14 mouse cellular contexts compared by ENCODE assay signal in the genomic region with DNA sequence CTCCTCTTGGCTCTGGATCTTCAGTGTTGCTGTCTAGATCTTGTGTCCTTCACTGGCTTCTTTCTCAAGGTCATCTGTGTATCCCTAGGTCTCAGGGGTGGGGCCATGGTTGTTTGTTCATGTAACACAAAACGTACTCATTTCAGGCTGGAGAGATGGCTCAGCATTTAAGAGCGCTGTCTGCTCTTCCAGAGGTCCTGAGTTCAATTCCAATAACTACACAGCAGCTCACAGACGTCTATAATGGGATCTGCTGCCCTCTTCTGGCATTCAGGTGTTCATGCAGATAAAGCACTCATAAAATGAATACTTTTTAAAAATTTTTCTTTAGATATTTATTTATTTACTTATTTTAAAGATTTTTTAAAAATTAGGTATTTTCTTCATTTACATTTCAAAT. TPM values are rescaled to one million over a fixed set of nuclear protein-coding genes. Genes with fewer than 3 reads are reported as not detected.
DNase-seq lines count a peak whose midpoint lies in the region; TF ChIP-seq lines count a peak whose summit lies in the region.
"Had no signal": no experiment of that assay in that cellular context is flagged by ENCODE, and none has a peak within 500 bp of the region (broad histone marks: within the 10 kb centered on the region; RNA-seq: fewer than 3 reads in every experiment).

No protein-coding gene starts in this region.

- in situ Hi-C loops in CH12.LX (cut with MboI; ENCODE audit: low pct_ligation_motif_present, low pct_unique_long_range_greater_than_20kb, low sequenced_read_pairs) = loop anchor here (5.0 kb wide), 1 partner anchor 91 kb away; the partner anchor contains the start of gene Ntn5

- no peak overlapping the region for H3K4me3 ChIP-seq in layer of hippocampus, adult 2 months
- H3K4me3 ChIP-seq in CH12.LX (replicated peaks in 1 of 3; ENCODE audit: low read depth in 2 of 3, low read length in 2 of 3, poor library complexity in 1 of 3) = no peak overlapping the region
- H3K4me3 ChIP-seq: lung, embryonic 15.5 days had no signal

- H3K36me3 ChIP-seq in CH12.LX (replicated peaks in 1 of 2; ENCODE audit: control insufficient read depth in 1 of 2, insufficient read depth in 1 of 2, low read length in 1 of 2) = peaks cover 11 to 38% of the 10 kb centered on the region in 2 experiments

- no peaks in the 10 kb centered on the region for H3K27me3 ChIP-seq in CH12.LX (replicated peaks)
- H3K27me3 ChIP-seq: lung, embryonic 15.5 days had no signal

- peaks cover 0 to 40% of the 10 kb centered on the region in 2 experiments; a peak in 3 of 4 replicates for H3K4me1 ChIP-seq in CH12.LX (ENCODE audit: control insufficient read depth in 1 of 2, insufficient read depth in 2 of 2)

- H3K79me2 ChIP-seq in CH12.LX (replicated peaks; ENCODE audit: control insufficient read depth, extremely low read depth, insufficient read depth, poor library complexity, severe bottlenecking) = no peaks in the 10 kb centered on the region

- H3K9ac ChIP-seq in CH12.LX (ENCODE audit: insufficient read depth, low read depth) = no peak overlapping the region
- H3K9ac ChIP-seq: lung, embryonic 15.5 days had no signal

- H3K4me2 ChIP-seq in CH12.LX (ENCODE audit: insufficient read depth, low read depth, poor library complexity, severe bottlenecking) = no peak overlapping the region
- H3K4me2 ChIP-seq: lung, embryonic 15.5 days had no signal

- no peak for TF ChIP-seq POLR2A in CH12.LX (IDR thresholded peaks at IDR 0.05; ENCODE audit: low read depth, low read length)

- peak; percentile 46 for DNase-seq in cerebellum, adult 9-10 months
- DNase-seq in cerebellum, adult 9-11 months = no peak
- no peak for DNase-seq in layer of hippocampus, adult 2 months (ENCODE audit: low spot score in 2 of 2)
- DNase-seq in layer of hippocampus, adult 8-10 months (ENCODE audit: low spot score in 2 of 2) = no peak
- no peak for DNase-seq in CH12.LX (ENCODE audit: extremely low read depth)
- DNase-seq in embryo, embryonic 10.5 days (ENCODE audit: low spot score) = peak; percentile 35
- DNase-seq in ovary, postnatal 36 days (ENCODE audit: low spot score) = no peak
- no peak for DNase-seq in gastrocnemius, postnatal 10 days
- DNase-seq: adrenal gland, adult 2 months; kidney, postnatal 4 days had no signal

- peak; percentile 78 for TF ChIP-seq CTCF in layer of hippocampus, adult 2 months (conservative IDR thresholded peaks at IDR 0.05)
- TF ChIP-seq CTCF in CH12.LX (conservative IDR thresholded peaks at IDR 0.05 in 1 of 2, IDR thresholded peaks at IDR 0.05 in 1 of 2; ENCODE audit: low read depth in 2 of 2, low read length in 2 of 2) = peak in 1 of 2 experiments; percentile 58; a peak in 2 of 4 replicates

- no peak overlapping the region for H3K27ac ChIP-seq in layer of hippocampus, adult 2 months
- H3K27ac ChIP-seq in CH12.LX (ENCODE audit: insufficient read depth, low read depth) = no peak overlapping the region
- H3K27ac ChIP-seq: lung, embryonic 15.5 days had no signal

- no peaks in the 10 kb centered on the region for H3K9me3 ChIP-seq in CH12.LX (replicated peaks; ENCODE audit: low read length)
- H3K9me3 ChIP-seq: lung, embryonic 15.5 days had no signal

- no peak for TF ChIP-seq EP300 in CH12.LX (IDR thresholded peaks at IDR 0.05; ENCODE audit: low read length)

- peak; percentile 23; the same call in 1 of the 2 replicates for TF ChIP-seq RAD21 in CH12.LX (IDR thresholded peaks at IDR 0.05; ENCODE audit: low read depth, low read length)

- dilution Hi-C loops in CH12.LX (cut with MboI; ENCODE audit: extremely low pct_ligation_motif_present, extremely low pct_unique_long_range_greater_than_20kb, low sequenced_read_pairs) = no loop called here

TF ChIP-seq in CH12.LX, 34 proteins besides CTCF, POLR2A, EP300 and RAD21:
- TF ChIP-seq NELFE (IDR thresholded peaks at IDR 0.05; ENCODE audit: low read depth, low read length) (no peak), MAZ (IDR thresholded peaks at IDR 0.05; ENCODE audit: low read depth, low read length) (no peak), ZMIZ1 (IDR thresholded peaks at IDR 0.05; ENCODE audit: low read depth, low read length) (no peak), PAX5 (IDR thresholded peaks at IDR 0.05; ENCODE audit: low read length) (no peak), SIN3A (IDR thresholded peaks at IDR 0.05; ENCODE audit: low read length) (no peak), TCF12 (IDR thresholded peaks at IDR 0.05; ENCODE audit: low read depth, low read length) (no peak), USF1 (IDR thresholded peaks at IDR 0.05; ENCODE audit: low read depth, low read length) (no peak), KAT2A (IDR thresholded peaks at IDR 0.05; ENCODE audit: insufficient replicate concordance, low read length) (no peak), E2F4 (IDR thresholded peaks at IDR 0.05; ENCODE audit: insufficient replicate concordance, low read depth, low read length) (no peak), USF2 (conservative IDR thresholded peaks at IDR 0.05; ENCODE audit: low read depth, low read length) (no peak), IRF4 (IDR thresholded peaks at IDR 0.05; ENCODE audit: low read depth, low read length) (no peak), JUND (conservative IDR thresholded peaks at IDR 0.05; ENCODE audit: low read depth, low read length) (no peak), ZNF384 (IDR thresholded peaks at IDR 0.05; ENCODE audit: low read depth, low read length) (no peak), NRF1 (IDR thresholded peaks at IDR 0.05; ENCODE audit: low read depth, low read length) (no peak), TBP (conservative IDR thresholded peaks at IDR 0.05; ENCODE audit: low read depth, low read length) (no peak), CHD2 (IDR thresholded peaks at IDR 0.05; ENCODE audit: low read length) (no peak)
TF ChIP-seq in CH12.LX: peak in this region for 0.

RNA-seq across cellular contexts. Expression of gene Bcat2, which starts 20.9 kb away (rescaled TPM):
- total RNA-seq in layer of hippocampus, adult 2 months (2021) = 10 to 100 TPM; 20.6 to 28.2 TPM
- total RNA-seq in layer of hippocampus, adult 8-10 months (2022) = 10 to 100 TPM; 23.2 to 33.0 (median 29.9) TPM
- total RNA-seq in CH12.LX (2012; rRNA removed) = 30.9 and 36.6 TPM in 2 replicates
- 12.9 and 13.5 TPM in 2 replicates for total RNA-seq in CH12.LX (2014; rRNA removed)
- polyA plus RNA-seq in CH12.LX (2012; ENCODE audit: insufficient read length, low read depth) = 56.9 and 65.6 TPM in 2 replicates
- 10 to 100 TPM; 24.0 to 25.2 TPM for total RNA-seq in gastrocnemius, postnatal 10 days (2021)

RNA-seq across cellular contexts. Expression of gene Fgf21, which starts 24.4 kb away (rescaled TPM):
- total RNA-seq in layer of hippocampus, adult 2 months (2021) = not detected
- not detected for total RNA-seq in layer of hippocampus, adult 8-10 months (2022)
- total RNA-seq in CH12.LX (2012; rRNA removed) (0.38 and 0.51 TPM in 2 replicates), CH12.LX (2014; rRNA removed) (0.72 and 0.86 TPM in 2 replicates)
- 0.41 and 0.44 TPM in 2 replicates for polyA plus RNA-seq in CH12.LX (2012; ENCODE audit: insufficient read length, low read depth)
- total RNA-seq in gastrocnemius, postnatal 10 days (2021) = not detected
- total RNA-seq: adrenal gland, adult 2 months; heart, adult 18-20 months; left cerebral cortex, postnatal 25 days had no signal
- polyA plus RNA-seq: hindbrain, embryonic 11.5 days had no signal

RNA-seq across cellular contexts. Expression of gene Fut1, which starts 26.2 kb away (rescaled TPM):
- total RNA-seq in layer of hippocampus, adult 2 months (2021) = not detected
- total RNA-seq in layer of hippocampus, adult 8-10 months (2022) = under 1 TPM in 3 of 4 experiments, not detected in 1; 0.20 to 0.28 (median 0.21) TPM
- total RNA-seq in CH12.LX (2012; rRNA removed) (1.3 and 6.4 TPM in 2 replicates), CH12.LX (2014; rRNA removed) (1.8 and 2.5 TPM in 2 replicates)
- polyA plus RNA-seq in CH12.LX (2012; ENCODE audit: insufficient read length, low read depth) = 2.4 and 2.5 TPM in 2 replicates
- not detected for total RNA-seq in gastrocnemius, postnatal 10 days (2021)
- total RNA-seq: adrenal gland, adult 2 months; heart, adult 18-20 months had no signal
- polyA plus RNA-seq: adrenal gland, adult 2 months; hindbrain, embryonic 11.5 days had no signal

RNA-seq across cellular contexts. Expression of gene Izumo1, which starts 30.7 kb away (rescaled TPM):
- not detected for total RNA-seq in layer of hippocampus, adult 2 months (2021)
- total RNA-seq in layer of hippocampus, adult 8-10 months (2022) = under 1 TPM in 3 of 4 experiments, not detected in 1; 0.14 to 0.27 (median 0.22) TPM
- total RNA-seq in CH12.LX (2012; rRNA removed) (0.08 and 0.21 TPM in 2 replicates), CH12.LX (2014; rRNA removed) (0.16 and 0.17 TPM in 2 replicates)
- polyA plus RNA-seq in CH12.LX (2012; ENCODE audit: insufficient read length, low read depth) = 0.34 and 0.44 TPM in 2 replicates
- under 1 TPM in 1 of 2 experiments, not detected in 1; 0.38 TPM for total RNA-seq in gastrocnemius, postnatal 10 days (2021)
- total RNA-seq: left cerebral cortex, postnatal 25 days had no signal

RNA-seq across cellular contexts. Expression of gene Hsd17b14, which starts 36.2 kb away (rescaled TPM):
- not detected for total RNA-seq in layer of hippocampus, adult 2 months (2021)
- total RNA-seq in layer of hippocampus, adult 8-10 months (2022) = not detected
- total RNA-seq in CH12.LX (2012; rRNA removed) = not detected in 2 replicates
- not detected in 2 replicates for total RNA-seq in CH12.LX (2014; rRNA removed)
- 1.5 and 2.3 TPM in 2 replicates for polyA plus RNA-seq in CH12.LX (2012; ENCODE audit: insufficient read length, low read depth)
- under 1 TPM in 1 of 2 experiments, not detected in 1; 0.19 TPM for total RNA-seq in gastrocnemius, postnatal 10 days (2021)

Comparison
In these comparisons a context has a peak if more than half of its experiments do, and no peak if none do; other contexts are left out.
1. DNase-seq: peak in cerebellum, adult 9-10 months (single experiment) and embryo, embryonic 10.5 days (single experiment); none in cerebellum, adult 9-11 months (single experiment), layer of hippocampus, adult 2 months (0 of 2), layer of hippocampus, adult 8-10 months (0 of 2), CH12.LX (single experiment), ovary, postnatal 36 days (single experiment) and gastrocnemius, postnatal 10 days (single experiment).